Mouse (Mus musculus) gastrocnemius, postnatal 36 days (tissue): ENCODE measurements at regions not wholly inside any gene's neighbourhood (a gene's known extent, or its start where the extent isn't known, plus 50 kb on each side); places are given as distances from the start of the nearest gene placed in this dataset.

Experiments
- DNase-seq, 2 experiments: peaks; one replicate each; pipeline ENCODE4 v3.0.0; 2022
- intact Hi-C: fragments of 180-260 bp; cut with DNase I; formaldehyde crosslinking; loops from one replicate; pipeline ENCODE4 v1.15.1; 2025

DNA sequence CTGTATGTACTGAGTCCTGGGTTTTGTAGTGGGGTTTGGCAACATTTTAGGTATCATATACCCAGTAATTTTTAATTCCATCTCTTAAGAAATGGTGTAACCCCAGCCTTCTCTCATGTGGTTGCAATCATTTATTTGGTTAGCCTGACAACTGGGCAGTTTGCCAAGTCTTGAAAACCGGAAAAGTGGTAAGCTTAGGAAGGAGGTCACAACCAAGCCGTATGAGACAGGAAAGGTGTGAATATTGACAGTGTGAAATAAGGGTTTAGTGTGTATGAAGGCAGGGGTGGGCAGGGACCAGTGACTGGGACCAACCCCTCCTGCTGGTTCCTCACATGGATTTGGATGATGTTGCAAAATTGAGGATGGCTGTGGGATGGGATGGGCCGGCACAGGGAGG, 221.5 kb upstream of the Pkn2 start:
- no peak for DNase-seq
- intact Hi-C loops: no loop called here

- intact Hi-C loops: no loop called here
Measured at GRCm38 (mm10) chr3:143100810-143101645, 219.2 kb upstream of the Pkn2 start.

DNA sequence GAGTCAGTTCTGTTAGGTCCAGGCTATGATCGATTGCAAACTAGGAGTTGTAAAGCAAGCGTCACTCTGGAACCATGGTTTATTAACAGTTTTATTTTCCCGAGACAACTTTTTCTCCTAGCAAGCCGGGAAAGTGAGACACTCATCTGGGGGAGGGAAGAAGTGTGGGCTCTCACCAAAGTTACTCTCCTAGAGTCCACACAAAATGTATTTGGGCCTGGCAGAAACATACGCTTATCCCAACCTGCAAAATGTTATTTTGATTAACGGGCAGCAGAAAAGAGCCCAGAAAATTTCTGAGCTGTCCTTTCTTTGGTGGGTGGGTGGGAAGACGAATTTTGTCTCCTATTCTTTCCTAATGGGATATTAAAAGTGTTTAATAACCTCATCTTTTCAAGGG, 218.4 kb upstream of the Pkn2 start:
- intact Hi-C loops: no loop called here
- DNase-seq: no peak

More at GRCm38 (mm10) chr3:143100810-143101645, 219.2 kb upstream of the Pkn2 start:
- no peak for DNase-seq

DNA sequence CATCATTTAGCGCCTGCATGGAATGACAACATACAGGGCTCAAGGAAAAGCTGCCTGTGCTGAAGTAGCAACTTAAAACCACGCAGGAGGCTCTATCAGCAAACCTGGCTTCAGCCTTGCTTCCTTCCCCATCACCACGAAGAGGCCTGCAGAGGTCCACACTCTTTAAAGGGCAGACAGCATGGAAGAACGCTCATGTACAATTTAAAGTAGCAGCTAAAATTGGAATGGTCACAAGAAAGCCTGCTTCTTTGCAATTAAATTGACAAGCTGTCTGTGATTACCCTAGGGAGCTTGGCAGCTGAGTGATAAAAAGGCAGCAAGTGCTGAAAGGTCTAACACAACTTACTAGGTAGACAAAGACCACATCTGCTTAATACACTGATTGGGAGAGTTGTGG, 210.4 kb upstream of the Pkn2 start:
- intact Hi-C loops: no loop called here

DNA sequence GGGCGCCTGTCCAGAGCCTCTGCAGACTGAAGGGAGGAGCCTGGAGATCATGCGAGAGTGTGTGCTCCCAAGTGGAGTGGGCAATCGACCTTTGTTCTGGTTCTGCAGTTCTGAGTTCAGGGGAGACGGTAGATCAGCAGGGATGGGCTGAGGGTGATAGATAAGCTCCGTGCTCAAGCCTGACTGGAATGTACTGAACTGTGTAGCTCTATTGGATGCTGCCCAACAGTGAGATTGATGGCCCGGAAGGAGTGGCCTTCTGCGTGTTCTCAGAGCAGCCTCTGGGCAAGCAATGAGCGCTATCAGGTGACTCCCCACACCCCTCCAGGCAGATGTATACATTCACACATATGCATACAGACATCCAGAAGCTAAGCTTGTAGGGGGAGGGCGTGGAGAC, 209.1 kb upstream of the Pkn2 start:
- intact Hi-C loops: no loop called here
- no peak for DNase-seq

More for the DNA sequence above, 210.4 kb upstream of the Pkn2 start:
- DNase-seq: no peak

GRCm38 (mm10) chr3:143090316-143090715, 208.5 kb upstream of the Pkn2 start:
- intact Hi-C loops: no loop called here
- DNase-seq: no peak

DNA sequence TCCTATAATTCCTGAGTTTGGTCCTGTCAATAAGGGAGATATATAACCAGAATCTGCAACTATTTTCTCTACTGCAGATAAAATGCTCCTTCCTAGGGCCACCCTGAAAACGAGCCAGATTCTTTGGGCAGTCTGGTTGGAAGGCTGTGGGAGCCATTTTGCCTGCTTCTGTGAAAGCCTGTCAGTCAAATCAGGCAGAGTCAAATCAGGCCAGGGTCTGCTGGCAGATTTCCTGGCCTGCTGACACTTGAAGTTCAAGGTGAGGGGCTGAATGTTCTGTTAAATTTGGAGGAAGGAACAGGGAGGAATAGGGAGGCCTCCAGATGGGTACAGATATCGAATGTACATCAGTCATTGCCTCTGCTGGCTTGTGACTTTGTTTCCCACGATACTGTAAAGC, 206.0 kb upstream of the Pkn2 start:
- intact Hi-C loops: no loop called here
- no peak for DNase-seq

DNA sequence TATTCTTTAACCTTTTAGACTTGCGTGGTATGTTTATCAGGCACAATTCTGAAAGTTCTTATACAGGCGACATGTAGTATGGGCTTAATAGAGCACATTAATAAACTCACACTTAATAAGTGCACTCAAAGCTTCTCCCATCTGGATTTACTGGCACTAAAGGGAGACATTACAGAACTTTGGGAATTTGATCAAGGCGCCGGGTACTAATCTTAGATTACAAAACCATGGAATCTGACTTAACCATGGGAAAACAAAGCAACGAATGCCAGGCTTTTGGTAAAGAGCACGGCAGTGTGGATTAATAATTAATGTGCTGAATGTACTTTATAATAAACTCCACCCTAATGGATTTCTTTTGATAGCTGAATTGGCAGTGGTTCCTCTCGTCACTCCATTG, 196.5 kb upstream of the Pkn2 start:
- DNase-seq: no peak

GRCm38 (mm10) chr3:143071839-143072373, 190.1 kb upstream of the Pkn2 start:
- intact Hi-C loops: no loop called here
- no peak for DNase-seq

More for the DNA sequence above, 196.5 kb upstream of the Pkn2 start:
- intact Hi-C loops: no loop called here

GRCm38 (mm10) chr3:143054858-143055257, 173.1 kb upstream of the Pkn2 start:
- intact Hi-C loops: no loop called here
- DNase-seq: no peak

- intact Hi-C loops: no loop called here
- no peak for DNase-seq
Measured at GRCm38 (mm10) chr3:143053286-143053993, 171.6 kb upstream of the Pkn2 start.

DNA sequence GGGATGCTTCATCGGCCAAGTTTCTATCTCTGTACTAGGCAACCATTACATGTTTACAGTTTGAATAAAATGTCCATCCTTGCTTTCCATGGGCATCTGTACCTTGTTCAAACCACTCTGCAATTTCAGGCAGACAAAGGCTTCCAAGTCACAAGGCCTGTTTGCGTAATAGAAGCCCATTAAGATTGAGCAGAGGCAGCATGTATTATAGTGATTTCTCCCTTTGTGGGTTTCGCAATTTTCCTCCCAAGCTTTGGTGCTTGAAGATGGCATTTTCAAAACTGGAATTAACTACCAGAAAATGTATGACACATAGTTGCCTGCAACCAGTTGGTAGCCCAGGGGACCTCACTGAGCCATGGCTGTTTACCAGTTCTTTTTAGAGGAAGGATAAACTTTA, 158.9 kb upstream of the Pkn2 start:
- DNase-seq: no peak
- intact Hi-C loops: no loop called here

GRCm38 (mm10) chr3:143036108-143036507, 154.3 kb upstream of the Pkn2 start:
- no peak for DNase-seq
- intact Hi-C loops: no loop called here

GRCm38 (mm10) chr3:143034588-143034987, 152.8 kb upstream of the Pkn2 start:
- intact Hi-C loops: no loop called here
- no peak for DNase-seq

DNA sequence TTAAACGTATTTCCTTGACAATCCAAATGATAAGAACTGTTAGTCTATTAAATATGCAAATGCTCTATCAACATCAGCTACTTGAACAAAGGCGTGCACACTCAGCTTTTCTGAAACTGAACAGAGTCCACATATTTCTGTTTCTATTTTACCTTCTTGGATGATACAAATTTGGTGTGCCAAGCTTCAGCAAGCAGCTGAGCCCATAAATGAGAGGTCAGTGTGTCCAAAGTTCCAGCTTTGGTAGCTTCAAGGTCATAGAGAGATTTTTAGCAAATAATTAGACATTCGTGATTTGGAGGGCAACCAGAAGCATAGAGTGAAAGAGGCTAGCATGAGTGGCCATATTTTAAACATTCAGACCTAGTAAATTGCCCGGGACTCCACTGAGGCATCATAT, 140.7 kb upstream of the Pkn2 start:
- intact Hi-C loops: no loop called here
- DNase-seq: no peak

DNA sequence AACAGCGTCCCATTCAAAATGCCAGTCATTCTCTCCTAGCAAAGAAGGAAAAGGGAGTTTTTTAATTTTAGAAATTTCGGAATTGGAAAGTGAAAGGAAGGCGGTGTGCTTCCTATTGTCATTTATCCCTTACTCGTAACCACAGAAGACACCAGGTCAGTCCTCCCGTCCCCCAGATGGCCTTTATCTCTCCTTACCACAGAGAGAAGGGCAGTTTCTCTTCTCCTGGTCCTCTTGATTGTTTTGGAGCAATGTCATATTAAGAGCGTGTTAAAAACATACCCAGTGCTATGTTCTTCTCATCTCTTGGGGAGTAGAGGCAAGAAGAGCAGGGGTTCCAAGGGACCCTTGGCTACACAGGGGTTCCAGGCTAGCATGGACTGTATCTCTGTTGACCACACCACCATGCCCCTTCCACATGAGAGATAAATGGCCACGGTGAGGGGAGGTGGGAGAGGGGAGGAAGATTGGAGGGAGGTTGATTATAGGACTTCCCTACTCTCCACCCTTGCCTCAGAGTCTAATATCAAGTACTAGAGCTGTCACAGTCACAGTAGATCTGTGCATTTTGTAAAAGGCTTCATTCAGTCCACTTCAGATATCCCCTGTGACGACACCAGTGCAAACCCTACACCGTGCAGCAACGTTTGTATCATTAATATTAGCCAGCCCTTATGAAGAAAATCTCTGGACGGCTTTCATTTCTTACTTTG, 139.5 kb upstream of the Pkn2 start:
- intact Hi-C loops: no loop called here
- DNase-seq: no peak

DNA sequence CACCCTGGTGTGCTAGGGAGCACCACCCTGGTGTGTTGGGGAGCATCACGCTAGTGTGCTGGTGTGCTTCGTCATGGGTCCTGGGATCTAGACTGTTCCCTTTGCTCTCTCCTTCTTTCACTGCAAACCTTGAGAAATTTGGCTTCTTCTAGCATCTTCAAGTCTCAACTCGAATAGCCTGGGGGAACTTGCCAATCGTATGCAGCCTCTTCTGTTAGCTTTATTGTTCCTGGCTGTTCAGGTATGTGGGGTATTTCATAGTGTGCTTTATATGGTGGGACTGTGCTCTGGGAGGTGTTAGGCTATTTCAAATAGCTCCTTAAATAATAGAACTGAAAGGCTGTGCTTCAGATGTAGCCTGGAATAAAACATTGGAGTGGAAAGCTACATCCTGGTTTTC, 135.7 kb upstream of the Pkn2 start:
- intact Hi-C loops: no loop called here
- no peak for DNase-seq

- no peak for DNase-seq
- intact Hi-C loops: no loop called here
Measured at GRCm38 (mm10) chr3:143016758-143017157, 135.0 kb upstream of the Pkn2 start.

- intact Hi-C loops: no loop called here
- no peak for DNase-seq
Measured at GRCm38 (mm10) chr3:143014421-143014820, 132.6 kb upstream of the Pkn2 start.

DNA sequence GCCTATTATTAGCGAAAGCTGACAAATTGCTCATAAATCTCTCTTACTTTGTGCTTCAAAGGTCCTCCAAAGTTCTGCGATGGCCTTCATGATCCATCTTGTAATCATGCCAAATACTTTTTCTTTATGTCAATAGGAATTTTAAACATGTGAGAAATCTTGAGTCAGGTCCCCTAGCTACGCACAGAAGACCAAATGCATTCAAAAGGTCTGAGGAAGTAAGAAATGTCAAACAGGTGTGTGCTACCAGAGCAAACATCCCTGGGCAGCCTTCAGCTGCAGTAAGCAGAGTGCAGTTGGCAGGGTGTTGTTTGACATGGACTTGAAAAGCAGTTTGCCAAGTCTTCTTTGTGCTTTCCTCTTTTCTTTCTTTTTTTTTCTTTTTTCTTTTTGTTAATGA, 125.2 kb upstream of the Pkn2 start:
- DNase-seq: no peak
- intact Hi-C loops: no loop called here

GRCm38 (mm10) chr3:143001952-143002351, 120.1 kb upstream of the Pkn2 start:
- DNase-seq: no peak
- intact Hi-C loops: no loop called here
